Mouse (Mus musculus) hindlimb bud, embryonic 11.5 days (tissue): ENCODE data around the gene Tmem150c.

Experiments
- DNase-seq: peaks from one replicate; pipeline ENCODE4 v3.0.0-alpha.2; 2012; ENCODE audit warnings: low read depth, low spot score; ENCODE audit errors: extremely low spot score

Gene Tmem150c

GRCm38 (mm10) chr5:100055866-100056369 is 103.7 kb downstream of the Tmem150c start:
- no peak for DNase-seq

- no peak for DNase-seq
These were observed 104.6 kb downstream of the Tmem150c start for GRCm38 (mm10) chr5:100054807-100055547.

GRCm38 (mm10) chr5:100052728-100053127 is 106.9 kb downstream of the Tmem150c start:
- no peak for DNase-seq

- no peak for DNase-seq
These were observed 109.7 kb downstream of the Tmem150c start for GRCm38 (mm10) chr5:100049904-100050303.

GRCm38 (mm10) chr5:100047871-100048270 is 111.7 kb downstream of the Tmem150c start:
- no peak for DNase-seq

GRCm38 (mm10) chr5:100047143-100047640 is 112.4 kb downstream of the Tmem150c start:
- DNase-seq = no peak

GRCm38 (mm10) chr5:100046096-100046495 is 113.5 kb downstream of the Tmem150c start:
- DNase-seq = no peak

- DNase-seq = no peak
These were observed 115.0 kb downstream of the Tmem150c start for GRCm38 (mm10) chr5:100044621-100045020.

GRCm38 (mm10) chr5:100044030-100044429 is 115.6 kb downstream of the Tmem150c start:
- no peak for DNase-seq

- no peak for DNase-seq
These were observed 116.2 kb downstream of the Tmem150c start for GRCm38 (mm10) chr5:100043361-100043760.

- DNase-seq = no peak
These were observed 117.1 kb downstream of the Tmem150c start for GRCm38 (mm10) chr5:100042467-100042866.

- no peak for DNase-seq
These were observed 118.3 kb downstream of the Tmem150c start for GRCm38 (mm10) chr5:100041272-100041671.

GRCm38 (mm10) chr5:100040281-100040784 is 119.3 kb downstream of the Tmem150c start:
- DNase-seq = no peak

- no peak for DNase-seq
These were observed 119.9 kb downstream of the Tmem150c start, which contains the start of the genes Hnrnpdl and Enoph1 for GRCm38 (mm10) chr5:100039602-100040142. Gene Hnrnpdl, minus strand, starts transcription at chr5:100039664. Gene Enoph1, plus strand, starts transcription at chr5:100039985.

GRCm38 (mm10) chr5:100038714-100039601 is 120.7 kb downstream of the Tmem150c start:
- no peak for DNase-seq

- no peak for DNase-seq
These were observed 121.5 kb downstream of the Tmem150c start for GRCm38 (mm10) chr5:100037965-100038713.

- DNase-seq = no peak
These were observed 122.9 kb downstream of the Tmem150c start for GRCm38 (mm10) chr5:100036681-100037080.

- DNase-seq = no peak
These were observed 123.7 kb downstream of the Tmem150c start for GRCm38 (mm10) chr5:100035950-100036349.

- no peak for DNase-seq
These were observed 127.0 kb downstream of the Tmem150c start for GRCm38 (mm10) chr5:100032646-100033045.

GRCm38 (mm10) chr5:100032107-100032506 is 127.5 kb downstream of the Tmem150c start:
- no peak for DNase-seq
